Mouse (Mus musculus) CH12.LX (cell line): Measurements from ENCODE around the gene Phtf1. TPM values are rescaled to one million over a fixed set of nuclear protein-coding genes. Genes with fewer than 3 reads are reported as not detected.

Experiments used
- DNase-seq: peaks from one replicate; pipeline ENCODE4 v3.0.0-alpha.2; 2013; ENCODE audit errors: extremely low read depth
- H3K27ac ChIP-seq: 2 replicates; pipeline ENCODE4 v1.5.1; 2012; ENCODE audit warnings: low read depth, mild to moderate bottlenecking, control low read depth, moderate library complexity; ENCODE audit not compliant: insufficient read depth
- H3K27me3 ChIP-seq: replicated peaks from 2 replicates; pipeline ENCODE3; 2012; ENCODE audit warnings: inconsistent platforms
- H3K36me3 ChIP-seq, 2 experiments: replicated peaks in 1 of 2; 2 replicates each; pipeline versions ENCODE3 to v1.6.1; 2012; ENCODE audit warnings: inconsistent platforms in 1 of 2, low read length in 1 of 2, mild to moderate bottlenecking in 1 of 2, mixed read lengths in 1 of 2, moderate library complexity in 1 of 2; ENCODE audit not compliant: control insufficient read depth in 1 of 2, insufficient read depth in 1 of 2
- H3K4me1 ChIP-seq, 2 experiments: 2 replicates each; pipeline ENCODE4 v1.6.1; 2012; ENCODE audit warnings: inconsistent platforms in 1 of 2, moderate library complexity in 1 of 2; ENCODE audit not compliant: insufficient read depth in 2 of 2, control insufficient read depth in 1 of 2
- H3K4me2 ChIP-seq: 2 replicates; pipeline ENCODE4 v1.6.1; 2012; ENCODE audit warnings: low read depth, mild to moderate bottlenecking, control low read depth; ENCODE audit not compliant: poor library complexity, insufficient read depth, severe bottlenecking
- H3K4me3 ChIP-seq, 3 experiments: fragments of 150-350 bp in 1 of 3; sonication (generic) in 1 of 3; replicated peaks in 1 of 3; 2 replicates each; pipeline versions ENCODE3 to v1.5.1; 2011 to 2012; ENCODE audit warnings: low read depth in 2 of 3, low read length in 2 of 3, mild to moderate bottlenecking in 2 of 3, moderate library complexity in 2 of 3, control low read depth in 1 of 3, improper control_type of control experiment in 1 of 3, inconsistent platforms in 1 of 3, mixed read lengths in 1 of 3; ENCODE audit not compliant: poor library complexity in 1 of 3
- H3K79me2 ChIP-seq: replicated peaks from 2 replicates; pipeline ENCODE4 v1.6.1; 2012; ENCODE audit warnings: mild to moderate bottlenecking, moderate library complexity; ENCODE audit not compliant: control insufficient read depth, poor library complexity, insufficient read depth, severe bottlenecking; ENCODE audit errors: extremely low read depth
- H3K9ac ChIP-seq: 2 replicates; pipeline ENCODE4 v1.6.1; 2012; ENCODE audit warnings: low read depth, mild to moderate bottlenecking, control low read depth, moderate library complexity; ENCODE audit not compliant: insufficient read depth
- H3K9me3 ChIP-seq: replicated peaks from 2 replicates; pipeline ENCODE3; 2012; ENCODE audit warnings: low read length, inconsistent platforms, mixed read lengths
- CHD1 ChIP-seq: IDR thresholded peaks from 2 replicates; pipeline ENCODE4 v1.6.1; 2012; ENCODE audit warnings: low read depth, low read length, improper control_type of control experiment, inconsistent platforms
- EP300 ChIP-seq: IDR thresholded peaks from 2 replicates; pipeline ENCODE4 v1.6.1; 2011; ENCODE audit warnings: low read length, improper control_type of control experiment
- IRF4 ChIP-seq: IDR thresholded peaks from 2 replicates; pipeline ENCODE4 v1.6.1; 2014; ENCODE audit warnings: low read depth, mild to moderate bottlenecking, inconsistent platforms, low read length, improper control_type of control experiment
- JUND ChIP-seq: conservative IDR thresholded peaks from 2 replicates; pipeline ENCODE4 v1.6.1; 2011; ENCODE audit warnings: low read depth, low read length, improper control_type of control experiment
- KAT2A ChIP-seq: IDR thresholded peaks from 2 replicates; pipeline ENCODE4 v1.6.1; 2012; ENCODE audit warnings: low read length, improper control_type of control experiment, inconsistent platforms; ENCODE audit not compliant: insufficient replicate concordance
- MAFK ChIP-seq: IDR thresholded peaks from 2 replicates; pipeline ENCODE4 v1.6.1; 2011; ENCODE audit warnings: low read length, improper control_type of control experiment; ENCODE audit not compliant: insufficient replicate concordance
- MAX ChIP-seq: IDR thresholded peaks from 2 replicates; pipeline ENCODE4 v1.6.1; 2011; ENCODE audit warnings: low read length, improper control_type of control experiment
- MEF2A ChIP-seq: IDR thresholded peaks from 2 replicates; pipeline ENCODE4 v1.6.1; 2014; ENCODE audit warnings: low read depth, mild to moderate bottlenecking, inconsistent platforms, low read length, improper control_type of control experiment, borderline replicate concordance
- MYC ChIP-seq: IDR thresholded peaks from 2 replicates; pipeline ENCODE4 v1.6.1; 2011; ENCODE audit warnings: low read depth, mild to moderate bottlenecking, improper control_type of control experiment, low read length
- NELFE ChIP-seq: IDR thresholded peaks from 2 replicates; pipeline ENCODE4 v1.6.1; 2011; ENCODE audit warnings: low read depth, low read length, improper control_type of control experiment
- NRF1 ChIP-seq: IDR thresholded peaks from 2 replicates; pipeline ENCODE4 v1.6.1; 2014; ENCODE audit warnings: low read depth, mild to moderate bottlenecking, inconsistent platforms, low read length, improper control_type of control experiment, moderate library complexity
- RAD21 ChIP-seq: IDR thresholded peaks from 2 replicates; pipeline ENCODE4 v1.6.1; 2011; ENCODE audit warnings: low read depth, mild to moderate bottlenecking, low read length, improper control_type of control experiment, moderate library complexity
- RCOR1 ChIP-seq: conservative IDR thresholded peaks from 2 replicates; pipeline ENCODE4 v1.6.1; 2012; ENCODE audit warnings: low read depth, mild to moderate bottlenecking, inconsistent platforms, low read length, improper control_type of control experiment
- SMC3 ChIP-seq: IDR thresholded peaks from 2 replicates; pipeline ENCODE4 v1.6.1; 2011; ENCODE audit warnings: low read depth, low read length, improper control_type of control experiment
- TCF12 ChIP-seq: IDR thresholded peaks from 2 replicates; pipeline ENCODE4 v1.6.1; 2014; ENCODE audit warnings: low read depth, mild to moderate bottlenecking, inconsistent platforms, low read length, improper control_type of control experiment
- USF1 ChIP-seq: IDR thresholded peaks from 2 replicates; pipeline ENCODE4 v1.6.1; 2014; ENCODE audit warnings: low read depth, mild to moderate bottlenecking, inconsistent platforms, low read length, improper control_type of control experiment
- ZKSCAN1 ChIP-seq: IDR thresholded peaks from 2 replicates; pipeline ENCODE4 v1.6.1; 2012; ENCODE audit warnings: low read depth, inconsistent platforms, low read length, improper control_type of control experiment, borderline replicate concordance
- dilution Hi-C: fragments of 300-500 bp; cut with MboI; formaldehyde crosslinking; loops from 2 replicates; pipeline ENCODE4 v1.14.3; 2020; ENCODE audit warnings: low sequenced_read_pairs; ENCODE audit not compliant: extremely low pct_unique_long_range_greater_than_20kb, extremely low pct_ligation_motif_present
- in situ Hi-C: fragments of 300-500 bp; cut with MboI; formaldehyde crosslinking; loops from 3 replicates; pipeline ENCODE4 v1.14.3; 2019; ENCODE audit warnings: low sequenced_read_pairs, low pct_ligation_motif_present, low pct_unique_long_range_greater_than_20kb, mixed read lengths
- polyA plus RNA-seq: library from polyadenylated mRNA; unstranded; fragments of >175 nt; gene quantifications from 2 replicates; pipeline ENCODE4 v1.2.1, GENCODE M21; 2012; ENCODE audit warnings: low read depth; ENCODE audit not compliant: insufficient read length
- total RNA-seq, 2 experiments: library from RNA; depleted of rRNA; stranded (reverse); fragments of 300-350 nt in 1 of 2; fragments of >200 nt in 1 of 2; gene quantifications; 2 replicates each; pipeline ENCODE4 v1.2.3; 2012 to 2014

Phtf1 gene
- total and polyA plus RNA-seq, 3 experiments: 21.2 to 42.4 (median 37.1) TPM

GRCm38 (mm10) chr3:103967231-103967630, 679 bp upstream of the Phtf1 start:
- H3K27me3 ChIP-seq: no peaks in the 10 kb centered on the region
- peak overlapping the region; percentile 84 for H3K9ac ChIP-seq
- in situ Hi-C loops (no loop called here), dilution Hi-C loops (no loop called here)
- H3K4me2 ChIP-seq: peak overlapping the region; percentile 98
- H3K4me1 ChIP-seq: peaks cover 0 to 38% of the 10 kb centered on the region in 2 experiments; a peak in 2 of 4 replicates
- H3K9me3 ChIP-seq: no peaks in the 10 kb centered on the region
- no peak for TF ChIP-seq RAD21
- 0 out of 2 replicates have a peak, but pooled peaks have one; percentile 9 for TF ChIP-seq CHD1
- DNase-seq: no peak
- H3K36me3 ChIP-seq: peaks cover 17 to 52% of the 10 kb centered on the region in 2 experiments
- H3K4me3 ChIP-seq: peak overlapping the region; percentile 81 to 96 (median 84)
- H3K79me2 ChIP-seq: peaks cover 21% of the 10 kb centered on the region
- H3K27ac ChIP-seq: no peak overlapping the region

- Histone ChIP-seq H3K27ac (peak overlapping the region; percentile 89), H3K79me2 (peaks cover 21% of the 10 kb centered on the region), H3K36me3 (peaks cover 11 to 49% of the 10 kb centered on the region in 2 experiments), H3K4me2 (peak overlapping the region; percentile 42; the same call in 1 of the 2 replicates), H3K4me3 (peak overlapping the region; percentile 81 to 96 (median 84)), H3K9ac (peak overlapping the region; percentile 84), H3K4me1 (peaks cover 0 to 36% of the 10 kb centered on the region in 2 experiments; a peak in 2 of 4 replicates), H3K27me3 (no peaks in the 10 kb centered on the region), H3K9me3 (no peaks in the 10 kb centered on the region)
- dilution Hi-C loops (no loop called here), in situ Hi-C loops (no loop called here)
- peak; percentile 63 for DNase-seq
- no peak for TF ChIP-seq ZKSCAN1
Measured at GRCm38 (mm10) chr3:103968701-103969100, 791 bp downstream of the Phtf1 start.

- peaks cover 2 to 49% of the 10 kb centered on the region in 2 experiments; a peak in 2 of 4 replicates for H3K4me1 ChIP-seq
- in situ Hi-C loops (no loop called here), dilution Hi-C loops (no loop called here)
- H3K9me3 ChIP-seq: no peaks in the 10 kb centered on the region
- DNase-seq: no peak
- no peak overlapping the region for H3K4me3 ChIP-seq
- peaks cover 15% of the 10 kb centered on the region for H3K79me2 ChIP-seq
- peaks cover 7 to 49% of the 10 kb centered on the region in 2 experiments for H3K36me3 ChIP-seq
- no peak for TF ChIP-seq EP300
- TF ChIP-seq JUND: no peak
- TF ChIP-seq CHD1: no peak
- no peak for TF ChIP-seq KAT2A
- no peak for TF ChIP-seq MEF2A
- no peak for TF ChIP-seq MAFK
- TF ChIP-seq IRF4: no peak
- TF ChIP-seq RAD21: no peak
- no peak for TF ChIP-seq USF1
- no peak for TF ChIP-seq MAX
- no peak for TF ChIP-seq MYC
- no peak for TF ChIP-seq NELFE
- no peak for TF ChIP-seq TCF12
- TF ChIP-seq SMC3: no peak
- TF ChIP-seq NRF1: no peak
- TF ChIP-seq RCOR1: no peak
- no peak overlapping the region for H3K27ac ChIP-seq
- H3K4me2 ChIP-seq: no peak overlapping the region
- no peaks in the 10 kb centered on the region for H3K27me3 ChIP-seq
- no peak overlapping the region for H3K9ac ChIP-seq
Measured at GRCm38 (mm10) chr3:103971157-103971556, 3.2 kb downstream of the Phtf1 start.
